Mouse (Mus musculus): ENCODE results near the gene Myo1d.

DNA sequence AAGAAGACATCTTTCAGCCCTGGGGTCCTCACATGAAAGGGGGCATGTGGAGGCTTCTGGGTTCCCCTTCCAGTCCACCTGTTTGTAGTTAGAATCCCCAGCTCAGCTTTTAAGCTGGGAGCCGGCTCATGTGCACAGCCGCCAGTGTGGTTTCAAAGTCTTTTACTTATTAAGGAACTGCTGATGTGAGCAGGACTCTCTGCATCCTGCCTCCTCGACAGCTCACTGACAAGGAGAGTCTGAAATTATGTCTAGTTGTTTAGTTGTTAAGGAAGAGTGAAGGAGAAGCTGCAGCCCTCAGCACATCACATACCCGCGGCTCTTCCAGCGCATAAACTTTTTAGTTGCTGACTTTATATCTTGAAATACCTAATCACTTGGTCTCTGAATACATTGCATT lies 230.0 kb downstream of the Myo1d start:
- TF ChIP-seq CTCF (IDR thresholded peaks at IDR 0.05; ENCODE audit: control insufficient read depth, insufficient read depth, low read length), result no peak
- TF ChIP-seq POLR2A (IDR thresholded peaks at IDR 0.05; ENCODE audit: borderline replicate concordance, control insufficient read depth, low read depth, low read length), result no peak
